Mouse (Mus musculus) kidney, postnatal 25 days (tissue): ENCODE measurements around the gene Slc5a6.
A peak's percentile ranks its signal among the peaks of the same experiment; 100 is the strongest.

Experiments used
- DNase-seq, 2 experiments: peaks; one replicate each; pipeline ENCODE4 v3.0.0; 2021; ENCODE audit warnings: mixed read lengths in 2 of 2

Gene Slc5a6

GRCm38 (mm10) chr5:30999324-30999723, 49.4 kb downstream of the Slc5a6 start:
- no peak for DNase-seq

- DNase-seq, result peak; percentile 48 to 58
These were observed 50.4 kb downstream of the Slc5a6 start for GRCm38 (mm10) chr5:30998306-30998705.

GRCm38 (mm10) chr5:30994910-30995635, 53.7 kb downstream of the Slc5a6 start:
- no peak for DNase-seq

- no peak for DNase-seq
These were observed 54.6 kb downstream of the Slc5a6 start for GRCm38 (mm10) chr5:30994074-30994473.

- DNase-seq, result no peak
These were observed 55.6 kb downstream of the Slc5a6 start for GRCm38 (mm10) chr5:30992980-30993676.
